Mouse (Mus musculus) C2C12 (cell line): ENCODE results near the gene Tnfaip3.

Experiments
- CEBPB ChIP-seq: IDR thresholded peaks from one replicate; pipeline ENCODE4 v1.6.1; 2011; ENCODE audit warnings: low read depth, mild to moderate bottlenecking, control low read depth, moderate library complexity
- CTCF ChIP-seq: IDR thresholded peaks from one replicate; pipeline ENCODE4 v1.5.1; 2011; ENCODE audit not compliant: control insufficient read depth, insufficient read depth, insufficient read length
- MAX ChIP-seq: IDR thresholded peaks from one replicate; pipeline ENCODE4 v1.6.1; 2011; ENCODE audit warnings: mild to moderate bottlenecking, control low read depth

GRCm38 (mm10) chr10:19015257-19015862 is at the start of gene Tnfaip3:
- peak; percentile 95 for TF ChIP-seq CTCF
- peak; percentile 74 for TF ChIP-seq MAX
- TF ChIP-seq CEBPB = peak; percentile 74
